15 mouse cellular contexts compared by ENCODE assay signal in the genomic region with DNA sequence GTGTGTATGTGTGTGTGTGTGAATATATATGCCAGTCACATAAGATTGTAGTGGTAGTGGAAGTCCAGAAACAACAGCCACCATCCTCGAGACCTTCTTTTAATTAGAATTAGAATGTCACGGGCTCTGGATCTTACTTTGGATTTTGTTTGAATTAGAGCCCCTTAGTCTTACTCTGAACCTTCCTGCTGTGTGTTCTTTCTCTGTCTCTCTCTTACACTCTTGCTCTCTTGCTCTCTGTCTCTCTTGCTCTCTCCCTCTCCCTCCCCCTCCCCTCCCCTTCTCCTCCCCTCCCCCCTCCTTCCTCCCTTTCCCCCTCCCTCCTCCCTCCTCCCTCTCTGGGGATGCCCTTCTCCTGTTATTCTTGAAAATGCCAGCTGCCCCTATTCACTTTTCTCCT. TPM values are rescaled to one million over a fixed set of nuclear protein-coding genes. Genes with fewer than 3 reads are reported as not detected.
DNase-seq lines count a peak whose midpoint lies in the region; ATAC-seq and TF ChIP-seq lines count a peak whose summit lies in the region.
"Had no signal": no experiment of that assay in that cellular context is flagged by ENCODE, and none has a peak within 500 bp of the region (broad histone marks: within the 10 kb centered on the region; RNA-seq: fewer than 3 reads in every experiment).

No protein-coding gene starts in this region.

- peak overlapping the region; percentile 25; the same call in 1 of the 2 replicates for H3K4me2 ChIP-seq in forebrain, embryonic 15.5 days (replicated peaks)
- H3K4me2 ChIP-seq in forebrain, postnatal 0 days (ENCODE audit: low read depth), result peak overlapping the region; percentile 36
- peak overlapping the region; percentile 47; the same call in 1 of the 2 replicates for H3K4me2 ChIP-seq in hindbrain, embryonic 16.5 days (ENCODE audit: low read length)
- peak overlapping the region; percentile 44 for H3K4me2 ChIP-seq in neural tube, embryonic 13.5 days
- H3K4me2 ChIP-seq: liver, embryonic 12.5 days had no signal

- no peak for TF ChIP-seq CTCF in forebrain, postnatal 0 days (IDR thresholded peaks at IDR 0.05; ENCODE audit: low read depth)

- H3K9ac ChIP-seq in forebrain, embryonic 15.5 days (replicated peaks), result no peak overlapping the region
- H3K9ac ChIP-seq in forebrain, postnatal 0 days, result no peak overlapping the region; the same call in 1 of the 2 replicates
- H3K9ac ChIP-seq in hindbrain, embryonic 16.5 days (ENCODE audit: low read depth, low read length), result no peak overlapping the region
- H3K9ac ChIP-seq in neural tube, embryonic 13.5 days, result peak overlapping the region; percentile 43; the same call in 1 of the 2 replicates
- H3K9ac ChIP-seq: liver, embryonic 12.5 days; lung, embryonic 14.5 days; stomach, embryonic 15.5 days had no signal

- no peaks in the 10 kb centered on the region for H3K9me3 ChIP-seq in forebrain, embryonic 15.5 days
- no peaks in the 10 kb centered on the region for H3K9me3 ChIP-seq in forebrain, embryonic 10.5 days
- no peaks in the 10 kb centered on the region for H3K9me3 ChIP-seq in forebrain, postnatal 0 days (ENCODE audit: low read length)
- no peaks in the 10 kb centered on the region for H3K9me3 ChIP-seq in hindbrain, embryonic 16.5 days (ENCODE audit: control insufficient read depth, low read length)
- no peaks in the 10 kb centered on the region for H3K9me3 ChIP-seq in neural tube, embryonic 13.5 days
- H3K9me3 ChIP-seq: liver, embryonic 12.5 days; stomach, embryonic 15.5 days had no signal

- WGBS in forebrain, embryonic 15.5 days, result 9% methylated on average over 2 of the region's 2 CpGs
- 18% methylated on average over 2 of the region's 2 CpGs for WGBS in forebrain, embryonic 10.5 days
- WGBS in forebrain, postnatal 0 days, result 18% methylated on average over 2 of the region's 2 CpGs
- WGBS in hindbrain, embryonic 16.5 days, result 33% methylated on average over 2 of the region's 2 CpGs
- WGBS in neural tube, embryonic 13.5 days, result 34% methylated on average over 2 of the region's 2 CpGs

- H3K4me3 ChIP-seq in forebrain, embryonic 15.5 days, result no peak overlapping the region
- no peak overlapping the region for H3K4me3 ChIP-seq in forebrain, embryonic 10.5 days
- H3K4me3 ChIP-seq in forebrain, postnatal 0 days (ENCODE audit: low read depth, low read length), result no peak overlapping the region
- no peak overlapping the region for H3K4me3 ChIP-seq in hindbrain, embryonic 16.5 days (ENCODE audit: low read length)
- no peak overlapping the region for H3K4me3 ChIP-seq in neural tube, embryonic 13.5 days
- H3K4me3 ChIP-seq: layer of hippocampus, adult 2 months; liver, embryonic 12.5 days; stomach, embryonic 15.5 days had no signal

- no peaks in the 10 kb centered on the region for H3K36me3 ChIP-seq in forebrain, embryonic 15.5 days
- H3K36me3 ChIP-seq in forebrain, embryonic 10.5 days (replicated peaks), result no peaks in the 10 kb centered on the region
- H3K36me3 ChIP-seq in forebrain, postnatal 0 days (ENCODE audit: insufficient read depth), result no peaks in the 10 kb centered on the region
- no peaks in the 10 kb centered on the region for H3K36me3 ChIP-seq in hindbrain, embryonic 16.5 days (ENCODE audit: control insufficient read depth, insufficient read depth, low read length)
- no peaks in the 10 kb centered on the region for H3K36me3 ChIP-seq in neural tube, embryonic 13.5 days
- H3K36me3 ChIP-seq: liver, embryonic 12.5 days; stomach, embryonic 15.5 days had no signal

- no peak overlapping the region for H3K27ac ChIP-seq in forebrain, embryonic 15.5 days (replicated peaks)
- H3K27ac ChIP-seq in forebrain, embryonic 10.5 days, result no peak overlapping the region
- no peak overlapping the region for H3K27ac ChIP-seq in forebrain, postnatal 0 days (ENCODE audit: low read depth, low read length)
- no peak overlapping the region for H3K27ac ChIP-seq in hindbrain, embryonic 16.5 days (ENCODE audit: low read depth, low read length)
- peak overlapping the region; percentile 84 for H3K27ac ChIP-seq in neural tube, embryonic 13.5 days (replicated peaks)
- H3K27ac ChIP-seq: kidney, postnatal 0 days; layer of hippocampus, adult 2 months; liver, embryonic 12.5 days; stomach, embryonic 15.5 days had no signal

- no peak for ATAC-seq in forebrain, embryonic 15.5 days (replicated peaks)
- ATAC-seq in forebrain, postnatal 0 days, result 0 out of 2 replicates have a peak, but pooled peaks have one; percentile 14
- ATAC-seq in hindbrain, embryonic 16.5 days, result 0 out of 2 replicates have a peak, but pooled peaks have one; percentile 30
- peak; percentile 29; the same call in 1 of the 2 replicates for ATAC-seq in neural tube, embryonic 13.5 days (ENCODE audit: low read depth)
- ATAC-seq: liver, embryonic 12.5 days had no signal

- peaks cover 7% of the 10 kb centered on the region for H3K4me1 ChIP-seq in forebrain, embryonic 15.5 days
- peaks cover 22% of the 10 kb centered on the region for H3K4me1 ChIP-seq in forebrain, embryonic 10.5 days
- H3K4me1 ChIP-seq in forebrain, postnatal 0 days (ENCODE audit: insufficient read depth), result peaks cover 3% of the 10 kb centered on the region; the same call in 1 of the 2 replicates
- H3K4me1 ChIP-seq in hindbrain, embryonic 16.5 days (ENCODE audit: control insufficient read depth, insufficient read depth, low read depth, low read length), result no peaks in the 10 kb centered on the region; the same call in 1 of the 2 replicates
- H3K4me1 ChIP-seq in neural tube, embryonic 13.5 days (replicated peaks), result peaks cover 23% of the 10 kb centered on the region
- H3K4me1 ChIP-seq: stomach, embryonic 15.5 days had no signal

- no peak for DNase-seq in forebrain, embryonic 10.5 days (ENCODE audit: extremely low spot score, low spot score)
- no peak for DNase-seq in forebrain, postnatal 0 days
- no peak for DNase-seq in lung, postnatal 25 days (ENCODE audit: low spot score)
- DNase-seq in urinary bladder, postnatal 4 days (ENCODE audit: low spot score in 2 of 2), result no peak
- DNase-seq: cerebellum, postnatal 10 days; kidney, adult 11 months had no signal

- no peaks in the 10 kb centered on the region for H3K27me3 ChIP-seq in forebrain, embryonic 15.5 days
- no peaks in the 10 kb centered on the region for H3K27me3 ChIP-seq in forebrain, embryonic 10.5 days (ENCODE audit: poor library complexity, severe bottlenecking)
- H3K27me3 ChIP-seq in forebrain, postnatal 0 days (ENCODE audit: insufficient read depth, low read length), result no peaks in the 10 kb centered on the region
- no peaks in the 10 kb centered on the region for H3K27me3 ChIP-seq in hindbrain, embryonic 16.5 days (replicated peaks; ENCODE audit: control insufficient read depth, insufficient read depth, low read length)
- H3K27me3 ChIP-seq in neural tube, embryonic 13.5 days, result no peaks in the 10 kb centered on the region
- H3K27me3 ChIP-seq: CH12.LX; liver, embryonic 12.5 days; stomach, embryonic 15.5 days had no signal

RNA-seq across cellular contexts. Expression of a gene that starts 53.1 kb away (rescaled TPM):
- polyA plus RNA-seq in forebrain, embryonic 15.5 days (2015; fragmentation: Nextera tagmentation; extraction: Ambion mirVana), result 38.7 and 42.8 TPM in 2 replicates
- 58.2 and 58.9 TPM in 2 replicates for polyA plus RNA-seq in forebrain, embryonic 10.5 days (2016; fragmentation: Nextera tagmentation; extraction: Ambion mirVana)
- total RNA-seq in forebrain, postnatal 0 days (2014; rRNA removed), result 29.2 and 43.0 TPM in 2 replicates
- polyA plus RNA-seq in forebrain, postnatal 0 days (2015; fragmentation: Nextera tagmentation; extraction: Ambion mirVana), result 17.0 and 22.7 TPM in 2 replicates
- polyA plus RNA-seq in hindbrain, embryonic 16.5 days (2015; fragmentation: Nextera tagmentation; extraction: Ambion mirVana), result 27.9 TPM in 2 replicates
- polyA plus RNA-seq in neural tube, embryonic 13.5 days (2015; fragmentation: Nextera tagmentation; extraction: Ambion mirVana), result 28.8 and 32.2 TPM in 2 replicates
